Mouse (Mus musculus): ENCODE data around the gene Cd101. TPM values are rescaled to one million over a fixed set of nuclear protein-coding genes. Genes with fewer than 3 reads are reported as not detected.

Gene Cd101
- polyA plus RNA-seq, 1 experiment = 1.9 TPM

- DNase-seq (ENCODE audit: low read depth in 1 of 2, low spot score in 2 of 2) = no peak
- no peaks in the 10 kb centered on the region for H3K27me3 ChIP-seq (ENCODE audit: control insufficient read depth, insufficient read depth, low read length)
- WGBS = 74% methylated on average over 7 of the region's 7 CpGs
- H3K36me3 ChIP-seq (ENCODE audit: control insufficient read depth, insufficient read depth, low read length) = no peaks in the 10 kb centered on the region
- no peak for TF ChIP-seq CTCF (IDR thresholded peaks at IDR 0.05; ENCODE audit: extremely low read depth, insufficient read depth, insufficient read length, insufficient replicate concordance)
- TF ChIP-seq POLR2A (IDR thresholded peaks at IDR 0.05; ENCODE audit: low read depth, low read length) = no peak
- no peak overlapping the region for H3K27ac ChIP-seq (ENCODE audit: insufficient read depth, low read length)
- no peak overlapping the region for H3K4me3 ChIP-seq (ENCODE audit: extremely low read depth, insufficient read depth, insufficient read length)
- H3K4me1 ChIP-seq (ENCODE audit: control insufficient read depth, insufficient read depth, insufficient read length) = peaks cover 18% of the 10 kb centered on the region; the same call in 1 of the 2 replicates
Observed at GRCm38 (mm10) chr3:101061865-101062585, 32.7 kb upstream of the Cd101 start.

- TF ChIP-seq CTCF (IDR thresholded peaks at IDR 0.05; ENCODE audit: extremely low read depth, insufficient read depth, insufficient read length, insufficient replicate concordance) = no peak
- TF ChIP-seq POLR2A (IDR thresholded peaks at IDR 0.05; ENCODE audit: low read depth, low read length) = no peak
- Histone ChIP-seq H3K27me3 (ENCODE audit: control insufficient read depth, insufficient read depth, low read length) (no peaks in the 10 kb centered on the region), H3K27ac (ENCODE audit: insufficient read depth, low read length) (peak overlapping the region; percentile 28; the same call in 1 of the 2 replicates), H3K4me1 (ENCODE audit: control insufficient read depth, insufficient read depth, insufficient read length) (peaks cover 18% of the 10 kb centered on the region; the same call in 1 of the 2 replicates), H3K36me3 (ENCODE audit: control insufficient read depth, insufficient read depth, low read length) (no peaks in the 10 kb centered on the region), H3K4me3 (ENCODE audit: extremely low read depth, insufficient read depth, insufficient read length) (no peak overlapping the region)
- WGBS = 19% methylated on average over 4 of the region's 4 CpGs
- no peak for DNase-seq (ENCODE audit: low read depth in 1 of 2, low spot score in 2 of 2)
Observed at GRCm38 (mm10) chr3:101059214-101059613, 29.9 kb upstream of the Cd101 start.

- no peak overlapping the region for H3K4me3 ChIP-seq (ENCODE audit: extremely low read depth, insufficient read depth, insufficient read length)
- H3K36me3 ChIP-seq (ENCODE audit: control insufficient read depth, insufficient read depth, low read length) = no peaks in the 10 kb centered on the region
- no peak for DNase-seq (ENCODE audit: low read depth in 1 of 2, low spot score in 2 of 2)
- TF ChIP-seq CTCF (IDR thresholded peaks at IDR 0.05; ENCODE audit: extremely low read depth, insufficient read depth, insufficient read length, insufficient replicate concordance) (no peak), POLR2A (IDR thresholded peaks at IDR 0.05; ENCODE audit: low read depth, low read length) (no peak)
- peaks cover 18% of the 10 kb centered on the region; the same call in 1 of the 2 replicates for H3K4me1 ChIP-seq (ENCODE audit: control insufficient read depth, insufficient read depth, insufficient read length)
- peak overlapping the region; percentile 37; the same call in 1 of the 2 replicates for H3K27ac ChIP-seq (ENCODE audit: insufficient read depth, low read length)
- WGBS = 58% methylated on average over 2 of the region's 2 CpGs
- H3K27me3 ChIP-seq (ENCODE audit: control insufficient read depth, insufficient read depth, low read length) = no peaks in the 10 kb centered on the region
Observed at GRCm38 (mm10) chr3:101058203-101058602, 28.8 kb upstream of the Cd101 start.

- 87% methylated on average over 8 of the region's 8 CpGs for WGBS
- no peak overlapping the region for H3K4me3 ChIP-seq (ENCODE audit: extremely low read depth, insufficient read depth, insufficient read length)
Observed at GRCm38 (mm10) chr3:101055216-101055615, 25.9 kb upstream of the Cd101 start.

GRCm38 (mm10) chr3:101051601-101052000 is 22.2 kb upstream of the Cd101 start:
- H3K4me3 ChIP-seq (ENCODE audit: extremely low read depth, insufficient read depth, insufficient read length) = no peak overlapping the region
- WGBS = 83% methylated on average over 4 of the region's 4 CpGs
- H3K27ac ChIP-seq (ENCODE audit: insufficient read depth, low read length) = no peak overlapping the region
- no peak for DNase-seq (ENCODE audit: low read depth in 1 of 2, low spot score in 2 of 2)
- no peaks in the 10 kb centered on the region for H3K4me1 ChIP-seq (ENCODE audit: control insufficient read depth, insufficient read depth, insufficient read length)
- no peaks in the 10 kb centered on the region for H3K27me3 ChIP-seq (ENCODE audit: control insufficient read depth, insufficient read depth, low read length)
- TF ChIP-seq CTCF (IDR thresholded peaks at IDR 0.05; ENCODE audit: extremely low read depth, insufficient read depth, insufficient read length, insufficient replicate concordance) (no peak), POLR2A (IDR thresholded peaks at IDR 0.05; ENCODE audit: low read depth, low read length) (no peak)
- H3K36me3 ChIP-seq (ENCODE audit: control insufficient read depth, insufficient read depth, low read length) = no peaks in the 10 kb centered on the region

More at GRCm38 (mm10) chr3:101055216-101055615, 25.9 kb upstream of the Cd101 start:
- Histone ChIP-seq H3K36me3 (ENCODE audit: control insufficient read depth, insufficient read depth, low read length) (no peaks in the 10 kb centered on the region), H3K27ac (ENCODE audit: insufficient read depth, low read length) (no peak overlapping the region), H3K4me1 (ENCODE audit: control insufficient read depth, insufficient read depth, insufficient read length) (peaks cover 18% of the 10 kb centered on the region; the same call in 1 of the 2 replicates), H3K27me3 (ENCODE audit: control insufficient read depth, insufficient read depth, low read length) (no peaks in the 10 kb centered on the region)
- DNase-seq (ENCODE audit: low read depth in 1 of 2, low spot score in 2 of 2) = no peak
- TF ChIP-seq POLR2A (IDR thresholded peaks at IDR 0.05; ENCODE audit: low read depth, low read length) (no peak), CTCF (IDR thresholded peaks at IDR 0.05; ENCODE audit: extremely low read depth, insufficient read depth, insufficient read length, insufficient replicate concordance) (no peak)

- WGBS = 85% methylated on average over 9 of the region's 9 CpGs
- no peaks in the 10 kb centered on the region for H3K4me1 ChIP-seq (ENCODE audit: control insufficient read depth, insufficient read depth, insufficient read length)
- no peaks in the 10 kb centered on the region for H3K27me3 ChIP-seq (ENCODE audit: control insufficient read depth, insufficient read depth, low read length)
- H3K36me3 ChIP-seq (ENCODE audit: control insufficient read depth, insufficient read depth, low read length) = no peaks in the 10 kb centered on the region
- H3K4me3 ChIP-seq (ENCODE audit: extremely low read depth, insufficient read depth, insufficient read length) = no peak overlapping the region
- DNase-seq (ENCODE audit: low read depth in 1 of 2, low spot score in 2 of 2) = no peak
- TF ChIP-seq POLR2A (IDR thresholded peaks at IDR 0.05; ENCODE audit: low read depth, low read length) (no peak), CTCF (IDR thresholded peaks at IDR 0.05; ENCODE audit: extremely low read depth, insufficient read depth, insufficient read length, insufficient replicate concordance) (no peak)
- no peak overlapping the region for H3K27ac ChIP-seq (ENCODE audit: insufficient read depth, low read length)
Observed at GRCm38 (mm10) chr3:101049997-101050396, 20.6 kb upstream of the Cd101 start.

- Histone ChIP-seq H3K27ac (ENCODE audit: insufficient read depth, low read length) (no peak overlapping the region), H3K27me3 (ENCODE audit: control insufficient read depth, insufficient read depth, low read length) (no peaks in the 10 kb centered on the region), H3K4me3 (ENCODE audit: extremely low read depth, insufficient read depth, insufficient read length) (no peak overlapping the region), H3K36me3 (ENCODE audit: control insufficient read depth, insufficient read depth, low read length) (no peaks in the 10 kb centered on the region), H3K4me1 (ENCODE audit: control insufficient read depth, insufficient read depth, insufficient read length) (no peaks in the 10 kb centered on the region)
- TF ChIP-seq CTCF (IDR thresholded peaks at IDR 0.05; ENCODE audit: extremely low read depth, insufficient read depth, insufficient read length, insufficient replicate concordance) = no peak
- no peak for TF ChIP-seq POLR2A (IDR thresholded peaks at IDR 0.05; ENCODE audit: low read depth, low read length)
- no peak for DNase-seq (ENCODE audit: low read depth in 1 of 2, low spot score in 2 of 2)
- 78% methylated on average over 2 of the region's 2 CpGs for WGBS
Observed at GRCm38 (mm10) chr3:101048781-101049180, 19.4 kb upstream of the Cd101 start.

All from spleen, adult 2 months (tissue).